Mouse (Mus musculus): ENCODE data around the gene Rgs6.

The Rgs6 gene

DNA sequence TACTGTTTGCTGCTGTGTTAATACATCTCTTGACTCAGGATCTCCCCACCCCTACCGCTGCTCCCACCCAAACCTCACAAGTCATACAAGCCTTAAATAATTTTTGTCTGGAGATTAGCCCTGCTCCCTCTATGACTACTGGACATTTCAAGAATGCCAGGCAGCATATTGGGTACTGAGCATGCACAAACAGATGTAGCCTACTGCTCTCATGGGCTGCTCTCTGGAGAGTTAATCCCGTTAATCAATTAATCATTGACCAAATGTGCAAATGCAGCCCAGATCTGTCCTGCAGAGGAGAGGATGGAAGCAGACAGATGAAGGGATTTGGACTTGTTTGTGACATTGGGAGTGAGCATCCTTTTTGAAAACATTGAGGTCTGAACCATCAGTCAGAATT, at the start of gene Rgs6:
Rgs6 (plus strand) TSS at position 276 of the 400 bp plus-strand sequence.
- DNase-seq (ENCODE audit: low spot score in 2 of 2), result no peak

DNA sequence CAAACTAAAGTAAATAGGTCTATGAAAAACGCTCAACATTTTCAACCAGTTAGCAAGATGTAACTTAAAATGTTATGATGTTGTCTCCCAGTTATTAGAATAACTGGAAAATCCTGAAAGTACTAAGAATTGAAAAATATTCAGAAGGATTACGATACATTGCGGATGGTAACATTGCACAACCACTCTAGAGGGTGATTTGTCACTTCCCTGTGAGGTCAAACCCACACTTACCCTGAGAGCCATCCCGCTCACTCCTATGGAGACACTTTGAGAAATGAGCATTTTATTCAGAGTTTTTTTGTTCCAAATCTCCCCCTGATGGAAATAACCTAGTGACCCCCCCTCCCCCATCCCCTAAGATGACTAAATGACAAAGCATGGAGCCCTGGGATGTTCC, 41.0 kb upstream of the Rgs6 start:
- no peak for DNase-seq (ENCODE audit: low spot score in 2 of 2)

DNA sequence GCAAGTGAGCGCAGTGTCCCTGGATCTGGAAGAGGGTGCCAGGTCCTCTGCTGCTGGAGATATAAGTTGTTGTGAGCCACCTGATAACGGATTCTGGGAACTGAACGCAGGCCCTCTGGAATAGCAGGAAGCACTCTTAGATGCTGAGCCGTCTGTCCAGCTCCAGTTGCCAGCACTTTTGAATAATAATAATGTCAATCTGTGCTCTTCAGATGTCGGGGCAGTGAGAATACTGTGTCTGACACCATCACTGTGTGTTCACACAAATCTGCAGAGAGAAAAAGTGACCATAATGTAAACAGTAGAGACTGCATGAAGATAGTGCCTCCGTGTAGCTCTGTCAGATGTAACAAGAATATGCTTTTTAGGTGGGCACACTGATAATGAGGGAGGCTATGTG, 38.9 kb upstream of the Rgs6 start:
- no peak for DNase-seq (ENCODE audit: low spot score in 2 of 2)

DNA sequence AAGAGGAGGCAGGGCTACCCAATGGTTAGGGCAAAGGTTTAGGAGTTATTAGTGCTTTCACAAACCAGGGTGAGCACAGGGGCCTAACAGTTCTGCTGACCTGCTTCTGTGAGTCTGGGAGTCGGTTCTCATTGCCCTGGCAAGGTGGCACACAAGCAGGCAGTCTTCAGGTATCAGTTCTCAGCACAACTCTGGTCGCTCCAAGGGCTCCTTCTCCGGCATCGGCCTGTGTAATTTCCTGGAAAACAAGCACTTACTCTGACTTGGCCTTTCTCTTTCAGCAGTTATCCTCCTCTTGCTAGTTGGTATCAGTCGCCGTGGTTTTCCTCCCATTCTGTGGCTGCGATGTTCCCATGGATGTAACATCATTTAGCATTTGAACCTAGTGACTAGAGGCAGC, 38.0 kb upstream of the Rgs6 start:
- DNase-seq (ENCODE audit: low spot score in 2 of 2), result no peak

DNA sequence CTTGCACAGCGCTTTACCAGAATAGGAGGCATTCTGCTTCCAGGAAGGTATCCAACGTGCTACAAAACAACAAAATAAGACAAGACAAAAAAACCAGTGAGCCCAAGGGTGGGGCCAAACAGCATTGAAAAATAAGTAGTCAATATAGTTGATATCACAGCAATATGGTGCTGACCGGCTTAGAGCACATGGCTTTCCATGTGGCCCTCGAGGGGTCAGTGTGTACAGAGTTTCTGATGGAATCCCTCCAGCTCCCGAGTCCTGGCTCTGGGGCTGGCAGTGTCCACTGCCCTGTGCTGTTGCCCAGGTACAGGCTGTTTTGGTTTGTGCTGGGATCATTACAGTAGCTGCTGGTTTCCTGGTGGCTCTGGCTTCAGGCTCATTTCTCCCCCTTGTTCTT, 35.7 kb upstream of the Rgs6 start:
- DNase-seq (ENCODE audit: low spot score in 2 of 2), result no peak

DNA sequence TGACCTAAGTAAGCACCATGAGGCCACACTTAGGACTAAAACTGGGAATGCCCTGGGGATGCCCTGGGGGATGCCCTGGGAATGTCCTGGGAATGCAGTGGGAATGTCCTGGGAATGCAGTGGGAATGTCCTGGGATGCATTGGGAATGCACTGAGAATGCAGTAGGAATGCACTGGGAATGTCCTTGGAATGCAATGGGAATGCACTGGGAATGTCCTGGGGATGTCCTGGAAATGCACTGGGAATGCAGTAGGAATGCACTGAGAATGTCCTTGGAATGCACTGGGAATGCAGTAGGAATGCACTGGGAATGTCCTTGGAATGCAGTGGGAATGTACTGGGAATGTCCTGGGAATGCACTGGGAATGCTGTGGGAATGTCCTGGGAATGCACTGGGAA, 25.2 kb upstream of the Rgs6 start:
- no peak for DNase-seq (ENCODE audit: low spot score in 2 of 2)

DNA sequence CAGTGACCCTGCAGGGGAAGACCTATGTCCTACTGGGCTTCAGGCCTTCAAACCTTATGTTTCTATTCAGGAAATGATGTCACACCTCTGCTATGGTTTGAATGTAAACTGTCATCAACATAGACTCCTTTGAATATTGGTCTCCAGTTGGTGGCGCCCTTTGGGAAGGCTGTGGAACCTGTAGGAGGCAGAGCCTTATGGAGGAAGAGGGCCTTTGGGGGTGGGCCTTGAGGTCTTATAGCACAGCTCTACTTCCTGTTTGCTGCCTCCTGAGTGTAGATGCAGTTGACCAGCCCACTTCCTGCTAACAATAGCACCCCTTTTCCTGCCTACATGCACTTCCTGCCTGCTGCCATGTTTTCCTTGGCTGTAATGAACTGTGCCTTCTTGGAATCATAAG, 19.7 kb upstream of the Rgs6 start:
- no peak for DNase-seq (ENCODE audit: low spot score in 2 of 2)

DNA sequence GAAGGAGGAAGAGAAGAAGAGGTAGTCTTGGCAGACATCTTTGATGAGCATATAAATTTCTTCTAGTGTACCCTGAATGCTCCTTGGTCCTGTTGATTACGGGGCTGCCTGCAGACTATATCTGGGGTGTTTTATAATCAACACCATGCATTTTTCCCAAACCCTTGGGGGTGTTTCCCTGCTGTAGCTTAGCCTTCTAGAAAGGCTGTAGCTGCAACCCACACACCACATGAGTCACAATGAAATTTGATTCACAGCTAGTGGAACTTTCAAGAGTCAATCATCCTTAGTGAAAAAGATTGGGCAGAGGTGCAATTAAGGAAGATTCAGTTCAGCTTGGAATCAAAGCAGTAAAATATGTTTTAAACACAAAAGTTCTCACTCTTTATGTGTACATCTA, 15.4 kb upstream of the Rgs6 start:
- no peak for DNase-seq (ENCODE audit: low spot score in 2 of 2)

DNA sequence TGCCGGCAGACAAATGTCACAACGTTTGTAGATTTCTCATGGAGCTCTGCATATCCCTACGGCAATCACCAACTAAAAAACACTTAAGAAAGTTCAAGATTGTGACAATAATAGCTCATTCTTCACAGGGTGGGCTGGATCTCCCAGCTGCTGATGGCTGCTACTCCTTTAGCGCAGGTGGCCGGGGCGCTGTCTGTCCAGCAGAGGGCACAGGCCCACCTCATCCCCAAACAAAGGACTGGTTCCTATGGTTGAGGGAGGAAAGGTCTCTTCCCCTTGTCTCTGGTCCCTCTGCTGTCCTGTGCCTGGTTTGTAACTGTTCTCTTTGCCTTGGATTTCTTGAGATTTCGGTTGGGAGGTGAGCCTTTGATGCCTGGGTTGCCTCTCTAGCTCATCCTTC, 1.5 kb upstream of the Rgs6 start:
- no peak for DNase-seq (ENCODE audit: low spot score in 2 of 2)

DNA sequence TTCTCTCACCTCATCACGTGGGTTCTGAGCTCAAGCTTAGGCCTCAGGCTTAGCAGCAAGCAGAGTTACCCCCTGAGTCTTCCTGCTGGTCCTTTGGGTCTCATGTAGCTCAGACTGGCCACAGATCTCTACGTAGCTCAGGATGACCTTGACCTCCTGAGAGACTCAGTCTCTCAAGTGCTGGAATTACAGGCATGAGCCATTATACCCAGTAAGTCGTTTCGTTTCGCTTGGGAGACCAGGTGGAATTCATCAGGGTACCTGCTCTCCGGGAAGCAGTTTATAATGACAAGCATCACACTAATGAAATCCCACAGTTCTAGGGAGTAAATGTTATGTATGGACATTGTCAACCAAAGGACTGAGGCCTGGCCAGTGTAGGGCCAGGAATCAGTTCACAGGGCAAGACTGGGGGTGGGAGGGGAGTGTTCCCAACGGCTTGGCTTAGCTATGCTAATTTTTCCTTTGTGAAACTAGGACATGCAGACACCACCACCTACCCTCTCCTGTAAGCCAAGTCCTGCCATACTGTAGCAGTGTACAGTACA, 670 bp upstream of the Rgs6 start:
- DNase-seq (ENCODE audit: low spot score in 2 of 2), result no peak

DNA sequence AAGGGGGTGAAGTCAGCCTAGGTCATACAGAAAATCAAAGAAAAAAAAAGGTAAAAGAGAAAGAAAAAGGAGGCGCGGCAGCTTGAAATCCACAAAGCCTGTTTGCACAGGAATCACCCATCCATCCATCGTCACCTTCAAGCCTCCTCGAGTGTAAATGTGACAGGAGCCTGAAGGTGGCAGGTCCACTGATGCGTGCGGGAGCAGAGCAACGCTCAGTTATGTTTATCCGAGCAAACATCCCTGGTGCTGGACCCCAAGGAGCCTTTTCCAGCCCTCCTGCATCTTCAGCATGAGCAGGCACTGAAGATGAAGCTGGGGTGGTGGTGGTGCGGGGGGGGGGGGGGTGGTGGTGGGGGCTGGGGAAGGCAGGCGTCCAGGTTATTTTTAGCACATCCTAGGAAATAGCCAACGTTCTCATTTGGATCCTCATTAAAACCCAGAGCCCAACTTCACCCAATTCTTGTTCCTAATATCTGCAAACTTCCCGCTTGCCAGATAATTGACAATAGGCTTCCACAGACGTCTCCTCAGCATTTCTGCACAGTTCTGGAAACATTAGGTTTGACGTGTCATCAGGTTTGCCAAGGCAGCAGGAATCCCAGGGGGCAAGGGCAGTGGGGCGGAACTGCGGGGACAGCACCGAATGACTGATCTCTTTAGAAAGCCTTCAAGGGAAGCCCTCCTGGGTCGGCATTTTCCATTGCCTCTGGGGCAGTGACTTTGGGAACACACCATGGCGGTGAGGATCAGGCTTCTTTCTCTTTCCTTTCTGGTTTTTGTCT, 946 bp downstream of the Rgs6 start:
- DNase-seq (ENCODE audit: low spot score in 2 of 2), result no peak

DNA sequence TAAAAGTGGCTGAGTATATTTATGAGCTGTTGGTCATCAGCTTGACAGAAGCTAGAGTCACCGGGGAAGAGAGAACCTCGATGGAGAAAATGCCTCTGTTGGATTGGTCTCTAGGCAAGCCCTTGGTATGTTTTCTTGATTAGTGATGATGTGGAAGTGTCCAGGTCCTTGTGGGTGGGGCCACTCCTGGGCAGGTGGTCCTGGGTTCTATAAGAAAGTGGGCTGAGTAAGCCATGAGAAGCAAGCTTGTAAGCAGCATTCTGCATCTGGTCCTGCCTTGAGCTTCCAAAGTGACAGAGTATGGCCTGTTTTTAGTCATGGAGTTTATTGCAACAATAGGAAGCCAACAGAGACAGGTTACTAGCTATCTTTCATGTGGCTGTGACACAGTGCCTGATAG, 10.9 kb downstream of the Rgs6 start:
- no peak for DNase-seq (ENCODE audit: low spot score in 2 of 2)

DNA sequence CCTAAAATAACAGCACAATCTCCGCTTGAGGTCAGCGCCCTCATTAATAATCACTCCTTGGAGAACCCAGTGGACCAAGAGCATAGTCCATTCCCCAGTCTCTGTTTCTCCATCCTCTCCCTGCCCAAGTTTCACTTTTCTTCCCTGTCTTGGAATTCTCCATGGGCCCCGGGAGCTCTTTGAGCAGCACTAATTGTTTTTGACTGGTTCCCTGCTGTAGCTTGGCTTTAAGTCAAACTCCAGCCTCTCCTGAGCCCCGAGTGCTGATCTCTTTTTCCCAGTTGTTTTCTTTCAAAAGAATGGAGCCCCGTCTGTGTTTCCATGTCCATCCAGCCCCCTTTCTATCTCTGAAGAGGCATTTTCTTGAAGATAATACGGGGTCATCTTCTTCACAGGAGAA, 12.3 kb downstream of the Rgs6 start:
- no peak for DNase-seq (ENCODE audit: low spot score in 2 of 2)

DNA sequence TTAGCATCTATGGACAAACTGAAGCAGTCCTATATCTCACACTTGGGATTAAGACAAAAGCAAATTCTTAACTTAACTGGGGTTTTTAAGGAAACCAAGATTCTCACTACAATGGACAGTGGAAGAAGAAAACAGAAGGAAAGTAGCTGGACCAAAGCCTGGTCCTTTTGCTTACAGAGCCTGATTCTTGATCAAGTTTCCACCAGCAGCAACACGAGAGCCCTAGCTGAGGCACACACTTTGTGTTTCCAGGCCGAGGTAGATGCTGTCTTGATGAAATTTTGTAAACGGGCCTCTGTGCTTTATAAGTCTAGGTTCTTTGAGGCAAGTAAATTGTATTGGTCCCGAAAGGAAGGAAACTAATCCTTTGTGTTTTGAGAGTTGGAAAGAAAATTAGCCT, 14.7 kb downstream of the Rgs6 start:
- no peak for DNase-seq (ENCODE audit: low spot score in 2 of 2)

DNA sequence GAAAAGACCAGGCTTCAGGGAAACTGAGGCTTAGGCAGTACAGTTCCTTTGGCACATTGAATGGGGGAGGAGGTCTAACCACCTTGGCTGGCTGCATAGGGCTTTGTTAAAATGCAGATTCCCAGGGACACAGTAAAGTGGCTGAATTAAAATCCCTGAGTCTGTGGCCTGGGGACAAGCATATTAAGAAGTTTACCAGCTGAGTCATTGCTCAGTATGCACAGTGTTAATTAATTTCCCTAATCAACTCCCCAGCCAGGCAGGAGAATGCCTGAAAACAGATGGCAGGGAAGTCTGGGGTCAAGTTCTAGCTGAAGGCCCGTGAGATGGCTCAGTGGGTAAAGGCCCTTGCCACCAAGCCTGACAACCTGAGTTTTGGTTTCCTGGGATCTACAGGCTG, 15.2 kb downstream of the Rgs6 start:
- DNase-seq (ENCODE audit: low spot score in 2 of 2), result no peak

DNA sequence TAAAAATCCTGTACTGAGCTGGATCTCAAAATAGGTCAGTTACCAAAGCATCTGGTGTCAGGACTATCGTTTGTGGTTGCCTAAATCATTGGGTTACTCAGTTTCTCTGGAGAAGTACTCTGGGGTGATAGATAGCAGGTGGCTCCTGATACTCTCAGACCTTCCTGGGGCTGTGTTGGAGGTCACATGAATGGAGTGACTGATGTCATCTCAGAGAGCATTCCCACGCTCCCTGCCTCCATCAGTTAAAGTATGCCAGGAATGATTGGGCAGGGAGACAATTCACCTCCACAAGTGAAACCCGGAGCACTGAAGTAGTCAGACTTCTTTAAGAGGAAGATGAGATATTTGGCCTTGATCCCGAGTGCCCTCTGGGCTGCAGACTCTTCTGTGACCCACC, 15.9 kb downstream of the Rgs6 start:
- no peak for DNase-seq (ENCODE audit: low spot score in 2 of 2)

DNA sequence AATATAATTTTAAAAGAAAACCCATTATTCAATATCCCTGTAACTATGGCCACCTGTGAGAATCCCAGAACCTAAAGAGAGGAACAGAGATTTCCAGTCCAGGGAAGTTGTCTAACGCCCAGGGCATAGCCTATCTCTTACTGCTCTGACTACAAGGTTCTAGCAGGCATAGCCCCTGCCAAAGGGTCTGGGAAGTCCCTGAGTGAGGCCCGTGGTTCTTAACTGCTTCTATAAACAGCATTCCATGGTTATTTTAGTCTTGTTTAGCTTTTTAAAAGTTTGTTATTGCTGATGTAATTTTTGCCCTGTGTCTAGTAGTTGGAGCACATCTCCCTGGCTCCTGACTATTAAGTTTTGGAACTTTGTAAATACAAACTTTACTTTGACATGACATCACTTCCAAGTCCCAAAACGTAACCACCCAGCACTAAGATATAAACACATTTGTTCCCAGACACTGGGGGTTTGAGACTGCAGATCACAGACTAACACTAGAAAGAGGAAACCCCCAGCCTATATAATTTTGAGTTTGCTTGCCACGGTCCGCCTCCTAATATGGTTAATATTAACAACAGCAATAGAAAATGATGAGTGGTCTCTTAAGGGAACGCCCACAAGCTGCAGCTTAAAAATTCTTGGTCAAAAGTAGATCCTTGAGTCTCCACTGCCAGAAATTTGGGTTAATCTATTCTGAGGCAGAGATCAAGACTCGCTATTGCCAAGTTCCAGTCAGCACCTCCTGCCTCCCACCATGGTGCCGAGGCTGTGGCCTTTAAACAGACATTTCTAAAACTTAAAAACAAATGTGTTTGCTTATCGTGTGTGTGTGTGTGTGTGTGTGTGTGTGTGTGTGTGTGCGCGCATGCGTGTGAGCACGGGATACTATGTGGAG, 24.9 kb downstream of the Rgs6 start:
- DNase-seq (ENCODE audit: low spot score in 2 of 2), result no peak

DNA sequence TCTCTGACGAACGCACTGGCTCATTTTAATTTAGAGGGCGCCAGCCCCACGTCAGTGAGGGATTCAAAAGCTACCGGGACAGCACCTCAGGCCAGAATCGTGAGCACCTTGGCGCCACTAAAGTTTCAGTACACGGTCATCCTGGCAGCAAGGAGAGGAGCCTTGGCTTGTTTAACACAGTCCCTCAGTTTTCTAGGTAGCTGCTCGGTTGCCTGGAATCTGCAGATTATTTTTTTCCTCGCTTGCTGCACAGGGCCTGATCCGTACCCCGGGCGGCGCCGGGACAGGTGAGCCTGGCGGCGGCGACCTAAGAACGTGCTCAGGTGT, 28.4 kb downstream of the Rgs6 start:
- no peak for DNase-seq (ENCODE audit: low spot score in 2 of 2)

DNA sequence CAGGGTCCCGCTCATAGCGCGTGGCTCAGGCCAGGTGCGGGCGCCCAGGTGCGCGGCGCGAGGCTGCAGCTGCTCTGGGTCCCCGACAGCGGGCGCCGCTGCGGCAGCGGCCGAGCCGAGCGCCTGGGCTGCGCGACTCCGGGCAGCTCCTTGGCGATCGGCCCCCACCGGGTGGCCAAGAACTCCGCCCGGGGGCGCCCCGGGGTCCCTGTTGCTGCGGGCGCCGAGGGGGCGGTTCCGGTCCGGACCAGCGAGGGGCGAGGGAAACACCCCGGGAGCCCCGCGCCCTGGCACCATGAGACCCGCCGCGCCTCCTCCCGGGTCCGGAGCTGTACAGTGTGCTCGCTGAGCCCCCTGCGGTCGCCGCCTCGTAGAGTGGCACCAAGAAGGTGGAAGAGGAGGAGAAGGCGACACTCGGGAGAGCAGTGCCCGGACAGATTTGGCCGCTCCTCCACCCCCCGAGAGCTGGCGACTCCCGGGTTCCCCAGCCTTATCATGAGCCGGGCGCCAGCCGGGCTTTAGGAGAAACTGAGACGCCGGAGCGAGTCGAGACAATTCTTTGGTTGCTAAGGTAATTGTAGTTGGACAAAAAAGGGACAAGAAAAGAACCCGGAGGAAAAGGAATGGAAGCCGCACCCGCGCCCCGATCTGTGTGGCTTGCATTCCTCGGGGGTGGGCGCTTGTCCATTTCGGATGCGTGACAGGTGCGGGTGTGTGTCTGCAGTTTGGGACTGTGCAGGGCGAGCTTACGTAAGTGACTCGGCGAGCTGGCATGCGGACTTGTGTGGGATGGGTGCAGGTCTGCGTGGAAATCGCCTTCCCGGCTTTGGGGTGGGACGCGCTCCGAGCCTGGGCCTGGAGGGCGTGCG, 29.0 kb downstream of the Rgs6 start:
- DNase-seq (ENCODE audit: low spot score in 2 of 2), result no peak

DNA sequence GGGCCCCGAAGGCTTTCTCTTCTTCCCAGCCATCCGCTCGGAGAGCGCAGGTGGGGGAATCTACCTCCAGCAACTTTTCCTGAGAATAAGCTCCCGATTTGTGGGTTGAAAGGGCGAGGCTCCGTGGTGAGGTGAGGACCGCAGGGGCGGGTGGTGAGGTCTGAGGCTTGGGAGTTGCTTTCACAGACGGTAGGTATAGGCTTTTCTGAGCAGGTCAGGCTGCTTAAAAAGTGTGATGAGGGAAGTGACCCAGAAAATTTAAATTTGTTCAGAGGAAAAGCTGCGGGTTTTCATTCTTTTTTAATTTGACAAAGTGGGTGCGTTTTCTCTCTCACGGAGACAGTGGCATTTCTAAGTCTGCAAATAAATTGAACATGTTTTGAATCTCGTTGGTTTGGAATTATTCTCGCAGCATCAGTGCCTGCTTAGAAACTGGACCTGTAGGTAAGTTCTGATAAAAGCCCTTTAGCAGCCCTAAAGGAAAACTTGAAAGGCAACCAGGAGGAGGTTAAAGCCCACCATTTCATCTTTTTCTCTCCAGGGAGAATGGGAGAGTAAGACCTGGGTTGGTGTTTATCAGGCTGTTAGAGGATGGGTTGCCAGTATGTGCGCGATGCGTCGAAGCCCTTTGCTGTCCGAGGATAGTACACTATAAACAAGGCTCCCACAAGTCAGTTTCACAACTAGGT, 29.7 kb downstream of the Rgs6 start:
- no peak for DNase-seq (ENCODE audit: low spot score in 2 of 2)

DNA sequence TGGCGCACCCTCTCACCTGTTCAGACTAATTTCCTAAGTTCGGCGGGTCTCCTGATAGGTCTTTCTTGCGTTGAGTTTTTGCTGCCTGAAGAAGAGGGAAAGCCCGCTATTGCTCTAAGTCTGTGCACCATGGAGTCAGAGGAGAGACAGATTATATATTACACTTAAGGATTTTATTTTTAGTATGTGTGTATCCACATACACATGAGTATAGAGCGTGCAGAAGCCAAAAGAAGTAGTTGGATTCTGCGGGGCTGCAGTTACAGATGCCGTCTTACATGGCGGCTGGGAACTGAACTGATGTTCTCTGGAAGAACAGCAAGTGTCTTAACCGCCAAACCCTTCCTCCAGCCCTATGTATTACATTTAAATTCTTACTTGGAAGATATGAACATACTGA, 52.3 kb downstream of the Rgs6 start:
- no peak for DNase-seq (ENCODE audit: low spot score in 2 of 2)

DNA sequence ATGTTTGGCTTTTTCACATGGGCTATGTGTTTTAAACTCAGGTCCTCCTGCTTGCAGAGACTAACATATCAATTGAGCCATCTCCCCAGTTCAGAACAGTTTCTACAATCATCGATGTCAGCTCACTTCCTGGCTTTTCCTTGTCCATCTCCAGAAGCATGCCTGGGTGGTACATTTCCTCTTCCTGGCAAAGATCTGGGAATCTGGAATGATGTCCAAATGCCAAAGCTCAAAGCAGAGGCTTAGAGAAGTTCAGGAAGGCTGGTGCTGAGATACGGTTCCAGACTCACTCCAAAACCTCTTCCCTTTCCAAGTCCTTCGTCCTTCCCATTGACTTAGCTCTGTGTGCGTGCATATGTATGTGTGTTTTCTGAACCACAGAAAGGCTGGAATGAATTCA, 59.8 kb downstream of the Rgs6 start:
- DNase-seq (ENCODE audit: low spot score in 2 of 2), result no peak

Data from spleen, postnatal 36 days (tissue).